Mouse (Mus musculus): ENCODE data around the gene Akr7a5.

DNA sequence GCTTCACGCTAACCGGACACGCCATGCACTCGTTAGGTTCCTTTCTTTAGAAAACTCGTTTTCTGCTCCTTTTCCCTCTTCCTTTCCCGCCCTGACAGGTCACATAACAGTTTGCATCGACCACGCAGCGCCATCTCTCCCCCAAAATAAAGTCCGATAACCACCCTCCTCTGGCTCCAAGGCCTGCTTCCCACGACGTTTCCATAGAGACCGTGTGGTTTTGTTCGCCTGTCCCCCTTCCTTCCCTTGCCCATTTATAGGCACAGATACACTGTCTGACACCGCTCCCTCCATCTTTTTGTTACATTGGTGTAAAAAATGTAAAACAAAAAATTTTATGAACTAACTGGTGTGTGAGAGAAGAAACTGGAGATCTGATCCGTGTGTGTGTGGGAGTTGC, 19.4 kb upstream of the Akr7a5 start:
- TF ChIP-seq CTCF (IDR thresholded peaks at IDR 0.05; ENCODE audit: borderline replicate concordance, control insufficient read depth, extremely low read depth, insufficient read depth, low read length, poor library complexity) (no peak), POLR2A (IDR thresholded peaks at IDR 0.05; ENCODE audit: control insufficient read depth, extremely low read depth, insufficient read depth, low read length, poor library complexity) (no peak)
